Mouse (Mus musculus) lung, embryonic 14.5 days (tissue): ENCODE results near the gene Exoc8. TPM values are rescaled to one million over a fixed set of nuclear protein-coding genes. Genes with fewer than 3 reads are reported as not detected.

Experiments used
- ATAC-seq: fragments of 200-750 bp; cut with Nextera tagmentation; 2 replicates; pipeline ENCODE4 v1.8.0; 2017; ENCODE audit warnings: mild to moderate bottlenecking, moderate TSS enrichment, moderate library complexity; ENCODE audit not compliant: insufficient read depth
- DNase-seq: peaks from one replicate; pipeline ENCODE4 v3.0.0-alpha.2; 2015
- H3K27ac ChIP-seq: fragments of 300-500 bp; sonication (generic); 2 replicates; pipeline ENCODE4 v1.5.1; 2014; ENCODE audit warnings: low read depth, mild to moderate bottlenecking, moderate library complexity
- H3K27me3 ChIP-seq: fragments of 300-500 bp; sonication (generic); 2 replicates; pipeline ENCODE4 v1.6.1; 2014; ENCODE audit warnings: low read length, control low read depth; ENCODE audit not compliant: insufficient read depth
- H3K36me3 ChIP-seq: fragments of 300-500 bp; sonication (generic); 2 replicates; pipeline ENCODE4 v1.6.1; 2014; ENCODE audit warnings: control low read depth; ENCODE audit not compliant: insufficient read depth
- H3K4me1 ChIP-seq: fragments of 300-500 bp; sonication (generic); 2 replicates; pipeline ENCODE4 v1.6.1; 2014; ENCODE audit warnings: antibody characterized with exemption, control low read depth; ENCODE audit not compliant: insufficient read depth
- H3K4me2 ChIP-seq: fragments of 300-500 bp; sonication (generic); 2 replicates; pipeline ENCODE4 v1.6.1; 2014; ENCODE audit warnings: mild to moderate bottlenecking
- H3K4me3 ChIP-seq: fragments of 300-500 bp; sonication (generic); 2 replicates; pipeline ENCODE4 v1.5.1; 2014; ENCODE audit warnings: low read depth, low read length
- H3K9ac ChIP-seq: fragments of 300-500 bp; sonication (generic); 2 replicates; pipeline ENCODE4 v1.6.1; 2014
- H3K9me3 ChIP-seq: fragments of 300-500 bp; sonication (generic); 2 replicates; pipeline ENCODE4 v1.6.1; 2016; ENCODE audit warnings: low read depth, low read length, control low read depth
- CTCF ChIP-seq: IDR thresholded peaks from 2 replicates; pipeline ENCODE4 v1.5.1; 2016; ENCODE audit warnings: antibody characterized with exemption, low read depth
- WGBS: fragments of 180-500 bp; shearing (Covaris S2); extraction: QIAGEN DNeasy Blood & Tissue Kit; methylation state at CpG from one replicate; pipeline ENCODE4 v1.1.7; 2014; 5-methylcytosine and 5-hydroxymethylcytosine counted together
- polyA plus RNA-seq: library from polyadenylated mRNA; unstranded; fragments of >200 nt; fragmentation: Nextera tagmentation; extraction: Ambion mirVana; gene quantifications from 2 replicates; pipeline ENCODE4 v1.2.1, GENCODE M21; 2014

Gene Exoc8
- polyA plus RNA-seq = 8.9 and 9.8 TPM in 2 replicates

- under 1% methylated on average over 114 of the region's 114 CpGs for WGBS
Measured at GRCm38 (mm10) chr8:124897386-124898250, at the start of gene Exoc8, which contains the start of gene Sprtn. Gene Exoc8 (minus strand): TSS chr8:124897705. Gene Sprtn (plus strand): TSS chr8:124897886.

GRCm38 (mm10) chr8:124944406-124944805 lies 46.9 kb upstream of the Exoc8 start:
- H3K27me3 ChIP-seq = no peaks in the 10 kb centered on the region
- H3K36me3 ChIP-seq = peaks cover 20% of the 10 kb centered on the region; the same call in 1 of the 2 replicates
- no peak for ATAC-seq
- H3K9me3 ChIP-seq = no peaks in the 10 kb centered on the region
- H3K4me3 ChIP-seq = no peak overlapping the region
- DNase-seq = no peak
- H3K27ac ChIP-seq = no peak overlapping the region
- H3K9ac ChIP-seq = no peak overlapping the region
- H3K4me1 ChIP-seq = 0 out of 2 replicates have a peak, but pooled peaks cover 7% of the 10 kb centered on the region
- no peak for TF ChIP-seq CTCF
- 63% methylated on average over 7 of the region's 7 CpGs for WGBS
- no peak overlapping the region for H3K4me2 ChIP-seq

More at GRCm38 (mm10) chr8:124897386-124898250, at the start of gene Exoc8, which contains the start of gene Sprtn:
- no peaks in the 10 kb centered on the region for H3K9me3 ChIP-seq
- TF ChIP-seq CTCF = no peak
- H3K27me3 ChIP-seq = no peaks in the 10 kb centered on the region
- peak within 1 kb of the TSS; percentile 79 for H3K9ac ChIP-seq
- H3K4me3 ChIP-seq = peak within 1 kb of the TSS; percentile 92
- ATAC-seq = peak; percentile 89
- peak within 1 kb of the TSS; percentile 98 for H3K4me2 ChIP-seq
- H3K27ac ChIP-seq = peak within 1 kb of the TSS; percentile 81
- peak; percentile 99 for DNase-seq
- peaks cover 51% of the 10 kb centered on the region for H3K36me3 ChIP-seq
- H3K4me1 ChIP-seq = peaks cover 7% of the 10 kb centered on the region

GRCm38 (mm10) chr8:124943801-124944200 lies 46.3 kb upstream of the Exoc8 start:
- DNase-seq (no peak), ATAC-seq (no peak)
- no peak overlapping the region for H3K27ac ChIP-seq
- TF ChIP-seq CTCF = no peak
- 95% methylated on average over 6 of the region's 6 CpGs for WGBS
- H3K4me3 ChIP-seq = no peak overlapping the region
- no peaks in the 10 kb centered on the region for H3K9me3 ChIP-seq
- 0 out of 2 replicates have a peak, but pooled peaks cover 7% of the 10 kb centered on the region for H3K4me1 ChIP-seq
- peaks cover 26% of the 10 kb centered on the region for H3K36me3 ChIP-seq
- no peaks in the 10 kb centered on the region for H3K27me3 ChIP-seq
- H3K4me2 ChIP-seq = no peak overlapping the region
- H3K9ac ChIP-seq = no peak overlapping the region

GRCm38 (mm10) chr8:124937293-124937692 lies 39.8 kb upstream of the Exoc8 start:
- Histone ChIP-seq H3K36me3 (peaks cover 25% of the 10 kb centered on the region), H3K4me3 (no peak overlapping the region), H3K27me3 (no peaks in the 10 kb centered on the region), H3K9ac (no peak overlapping the region), H3K4me1 (no peaks in the 10 kb centered on the region), H3K4me2 (no peak overlapping the region), H3K9me3 (no peaks in the 10 kb centered on the region), H3K27ac (no peak overlapping the region)
- WGBS = 86% methylated on average over 4 of the region's 4 CpGs
- DNase-seq (no peak), ATAC-seq (no peak)
- no peak for TF ChIP-seq CTCF

GRCm38 (mm10) chr8:124936699-124937098 lies 39.2 kb upstream of the Exoc8 start:
- TF ChIP-seq CTCF = no peak
- DNase-seq = no peak
- peaks cover 24% of the 10 kb centered on the region for H3K36me3 ChIP-seq
- H3K9me3 ChIP-seq = no peaks in the 10 kb centered on the region
- no peak overlapping the region for H3K4me2 ChIP-seq
- H3K9ac ChIP-seq = no peak overlapping the region
- 88% methylated on average over 10 of the region's 10 CpGs for WGBS
- no peaks in the 10 kb centered on the region for H3K27me3 ChIP-seq
- H3K27ac ChIP-seq = no peak overlapping the region
- no peaks in the 10 kb centered on the region for H3K4me1 ChIP-seq
- H3K4me3 ChIP-seq = no peak overlapping the region
- ATAC-seq = no peak

- no peak overlapping the region for H3K4me3 ChIP-seq
- WGBS = 83% methylated on average over 5 of the region's 5 CpGs
Measured at GRCm38 (mm10) chr8:124935116-124935515, 37.6 kb upstream of the Exoc8 start.

GRCm38 (mm10) chr8:124932435-124932834 lies 34.9 kb upstream of the Exoc8 start:
- Histone ChIP-seq H3K4me3 (no peak overlapping the region), H3K27ac (no peak overlapping the region), H3K4me2 (no peak overlapping the region), H3K9ac (no peak overlapping the region), H3K27me3 (no peaks in the 10 kb centered on the region), H3K36me3 (no peaks in the 10 kb centered on the region; the same call in 1 of the 2 replicates), H3K4me1 (no peaks in the 10 kb centered on the region), H3K9me3 (no peaks in the 10 kb centered on the region)
- no peak for ATAC-seq
- no peak for DNase-seq
- no peak for TF ChIP-seq CTCF
- WGBS = 76% methylated on average over 3 of the region's 3 CpGs

More at GRCm38 (mm10) chr8:124935116-124935515, 37.6 kb upstream of the Exoc8 start:
- DNase-seq (no peak), ATAC-seq (no peak)
- H3K4me2 ChIP-seq = no peak overlapping the region
- no peak overlapping the region for H3K27ac ChIP-seq
- H3K9me3 ChIP-seq = no peaks in the 10 kb centered on the region
- H3K4me1 ChIP-seq = no peaks in the 10 kb centered on the region
- TF ChIP-seq CTCF = no peak
- no peak overlapping the region for H3K9ac ChIP-seq
- H3K27me3 ChIP-seq = no peaks in the 10 kb centered on the region
- H3K36me3 ChIP-seq = peaks cover 16% of the 10 kb centered on the region
